Mouse (Mus musculus) C2C12 (cell line): Measurements from ENCODE around the gene Prkce.

ENCODE experiments used
- CTCF ChIP-seq: IDR thresholded peaks from one replicate; pipeline ENCODE4 v1.5.1; 2011; ENCODE audit not compliant: control insufficient read depth, insufficient read depth, insufficient read length
- MAX ChIP-seq: IDR thresholded peaks from one replicate; pipeline ENCODE4 v1.6.1; 2011; ENCODE audit warnings: mild to moderate bottlenecking, control low read depth
- USF1 ChIP-seq: IDR thresholded peaks from one replicate; pipeline ENCODE4 v1.6.1; 2011; ENCODE audit warnings: low read depth, mild to moderate bottlenecking, control low read depth, moderate library complexity

GRCm38 (mm10) chr17:86149726-86150125, 17.9 kb upstream of the Prkce start:
- no peak for TF ChIP-seq MAX
- no peak for TF ChIP-seq CTCF
- TF ChIP-seq USF1: no peak
